Mouse (Mus musculus): ENCODE results near the gene D8Ertd738e.

DNA sequence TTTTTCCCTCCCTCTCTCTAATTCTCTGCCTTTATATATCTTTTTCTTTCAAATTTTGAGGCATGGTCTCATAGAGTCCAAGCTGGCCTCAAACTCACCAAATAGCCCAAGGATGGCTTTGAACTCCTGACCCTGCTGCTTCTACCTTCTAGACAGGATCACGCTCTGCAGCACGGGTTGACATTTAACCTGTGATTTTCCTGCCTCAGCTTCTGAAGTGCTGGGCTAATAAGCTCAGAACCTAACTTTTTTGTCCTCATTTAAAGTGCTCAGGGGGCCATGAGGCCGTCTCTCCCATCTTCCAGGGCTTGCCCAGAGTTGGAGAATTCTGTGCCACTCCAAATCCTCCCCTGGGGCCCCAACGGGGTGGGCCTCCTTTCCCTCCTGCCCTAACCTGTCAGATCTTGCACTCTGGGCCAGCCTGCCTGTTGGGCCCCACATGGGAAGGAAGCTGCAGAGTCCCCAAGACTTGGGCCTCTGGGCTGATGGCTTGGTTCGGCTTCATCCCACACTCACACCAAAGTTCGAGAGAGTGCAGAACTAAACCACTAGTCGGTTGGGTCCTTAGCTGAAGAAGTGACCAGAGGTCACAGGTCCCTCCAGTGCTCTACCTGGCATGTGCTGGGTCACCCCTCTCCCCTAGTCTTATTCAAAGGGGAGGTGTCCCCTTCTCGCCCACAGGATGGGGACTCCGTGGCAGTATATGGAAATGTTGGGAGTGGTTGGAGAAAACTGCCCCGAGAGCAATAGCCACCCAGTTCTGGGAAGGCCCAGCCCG, 50.0 kb downstream of the D8Ertd738e start:
- TF ChIP-seq CTCF (IDR thresholded peaks at IDR 0.05; ENCODE audit: borderline replicate concordance, control insufficient read depth, extremely low read depth, insufficient read depth, low read length, poor library complexity): no peak
- TF ChIP-seq POLR2A (IDR thresholded peaks at IDR 0.05; ENCODE audit: control insufficient read depth, extremely low read depth, insufficient read depth, low read length, poor library complexity): no peak
